Mouse (Mus musculus) bone marrow, adult 2 months (tissue): ENCODE measurements at regions not wholly inside any gene's neighbourhood (a gene's known extent, or its start where the extent isn't known, plus 50 kb on each side); places are given as distances from the start of the nearest gene placed in this dataset.

Experiments
- CTCF ChIP-seq: fragments of 200-500 bp; IDR thresholded peaks from 2 replicates; pipeline ENCODE4 v1.5.1; 2011; ENCODE audit warnings: low read length, control low read depth; ENCODE audit not compliant: control insufficient read depth, insufficient read depth
- POLR2A ChIP-seq: fragments of 200-500 bp; IDR thresholded peaks from 2 replicates; pipeline ENCODE4 v1.6.1; 2011; ENCODE audit warnings: low read depth, mild to moderate bottlenecking, control low read depth, low read length, borderline replicate concordance; ENCODE audit not compliant: control insufficient read depth

DNA sequence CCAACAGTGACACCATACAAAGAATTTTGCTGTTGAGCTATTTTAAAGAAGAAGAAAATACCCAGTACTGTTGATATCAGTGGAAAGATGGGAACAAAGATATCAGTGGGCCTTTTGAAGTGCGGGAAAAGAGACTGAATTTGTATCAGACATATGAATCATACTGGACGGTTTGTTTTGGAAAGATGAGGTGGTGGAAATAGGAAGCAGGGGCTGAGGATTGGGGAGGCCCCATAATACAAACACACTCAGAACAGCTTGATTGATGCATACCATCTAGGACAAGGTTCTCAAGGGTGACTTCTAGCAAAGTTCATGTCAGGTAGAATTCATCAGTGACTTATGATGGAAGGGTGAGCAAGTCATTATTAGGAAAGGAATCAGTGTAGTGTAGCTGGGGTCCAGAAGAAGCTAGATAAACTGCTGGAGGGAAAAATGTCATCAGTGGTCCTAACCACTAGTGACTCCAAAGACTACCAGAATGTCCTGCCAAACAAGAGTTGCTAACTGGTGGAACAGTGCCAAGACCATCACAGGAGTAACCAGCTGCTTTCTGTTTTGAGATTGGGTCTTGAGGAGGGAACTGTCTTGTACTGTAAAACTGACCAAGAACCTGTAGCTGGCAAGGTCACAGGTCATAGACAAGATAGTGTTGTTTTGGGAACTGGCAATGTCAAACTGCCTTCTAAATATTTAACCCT is 176.0 kb upstream of the Zc3h12c start:
- TF ChIP-seq CTCF (no peak), POLR2A (no peak)
